ENCODE assay signal across 8 mouse cellular contexts in the genomic region with DNA sequence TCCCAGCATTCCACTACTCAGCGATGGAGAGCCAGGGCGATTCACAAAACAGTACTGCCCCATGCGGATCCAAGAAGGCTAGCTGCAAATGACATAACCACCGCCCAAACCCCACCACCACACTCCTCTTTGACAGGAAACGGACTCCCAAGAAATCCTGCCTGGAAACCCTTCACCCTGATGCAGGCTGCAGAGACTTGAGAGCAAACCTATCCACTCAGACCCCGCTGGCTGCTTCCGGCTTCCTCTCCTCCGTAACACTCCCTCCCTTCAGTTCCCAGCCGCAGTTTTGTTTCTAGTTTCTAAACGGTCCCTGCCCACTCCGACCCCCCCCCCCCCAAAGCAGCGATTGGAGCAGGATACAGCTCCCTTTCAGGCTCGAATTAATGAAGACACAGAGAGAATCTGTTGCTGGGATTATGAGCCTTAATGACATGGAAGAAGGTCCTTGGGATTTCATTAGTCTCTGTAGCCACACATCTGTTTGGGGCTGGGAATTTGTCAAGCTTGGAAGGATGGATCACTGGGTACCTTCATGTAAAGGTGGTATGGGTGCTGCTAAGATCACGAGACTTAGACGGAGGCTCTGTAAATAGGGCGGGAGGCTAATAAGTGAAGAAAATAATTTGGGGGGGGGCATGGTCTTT.
DNase-seq lines count a peak whose midpoint lies in the region; ATAC-seq and TF ChIP-seq lines count a peak whose summit lies in the region.

No protein-coding gene starts in this region.

- ATAC-seq in granulocyte monocyte progenitor cell, adult 5-6 weeks (replicated peaks; ENCODE audit: poor library complexity, severe bottlenecking) = peak; percentile 29
- peak; percentile 64 for ATAC-seq in intestine, embryonic 16.5 days
- ATAC-seq in liver, embryonic 15.5 days (ENCODE audit: insufficient read depth) = no peak
- ATAC-seq in neural tube, embryonic 14.5 days (ENCODE audit: low read depth) = peak; percentile 71
- no peak for ATAC-seq in erythroid progenitor cell, adult 5-6 weeks (replicated peaks; ENCODE audit: low FRiP score, poor library complexity, severe bottlenecking)

- peak overlapping the region; percentile 75 for H3K9ac ChIP-seq in intestine, embryonic 16.5 days (ENCODE audit: low read depth, low read length)
- no peak overlapping the region for H3K9ac ChIP-seq in liver, embryonic 15.5 days
- peak overlapping the region; percentile 39 for H3K9ac ChIP-seq in neural tube, embryonic 14.5 days (replicated peaks; ENCODE audit: low read depth, low read length)

- H3K27ac ChIP-seq in bone marrow macrophage, adult 2 months (ENCODE audit: insufficient read depth, low read depth, low read length) = no peak overlapping the region
- peak overlapping the region; percentile 57 for H3K27ac ChIP-seq in intestine, embryonic 16.5 days (ENCODE audit: low read length)
- H3K27ac ChIP-seq in liver, embryonic 15.5 days (replicated peaks) = no peak overlapping the region
- peak overlapping the region; percentile 58 for H3K27ac ChIP-seq in neural tube, embryonic 14.5 days (ENCODE audit: low read depth, low read length)

- H3K9me3 ChIP-seq in intestine, embryonic 16.5 days (ENCODE audit: control insufficient read depth, low read length) = no peaks in the 10 kb centered on the region
- no peaks in the 10 kb centered on the region for H3K9me3 ChIP-seq in liver, embryonic 15.5 days (replicated peaks)
- H3K9me3 ChIP-seq in neural tube, embryonic 14.5 days (ENCODE audit: control insufficient read depth, low read length) = no peaks in the 10 kb centered on the region

- no peak for TF ChIP-seq POLR2A in bone marrow macrophage, adult 2 months (IDR thresholded peaks at IDR 0.05; ENCODE audit: borderline replicate concordance, low read depth, low read length)

- 3% methylated on average over 16 of the region's 16 CpGs for WGBS in intestine, embryonic 16.5 days
- under 1% methylated on average over 16 of the region's 16 CpGs for WGBS in liver, embryonic 15.5 days (ENCODE audit: insufficient replicate concordance)
- WGBS in neural tube, embryonic 14.5 days = under 1% methylated on average over 16 of the region's 16 CpGs

- H3K27me3 ChIP-seq in intestine, embryonic 16.5 days (replicated peaks; ENCODE audit: control insufficient read depth, insufficient read depth, low read length) = no peaks in the 10 kb centered on the region; the same call in 1 of the 2 replicates
- peaks cover 53% of the 10 kb centered on the region for H3K27me3 ChIP-seq in liver, embryonic 15.5 days
- H3K27me3 ChIP-seq in neural tube, embryonic 14.5 days (ENCODE audit: control insufficient read depth, insufficient read depth, low read length) = 0 out of 2 replicates have a peak, but pooled peaks cover 2% of the 10 kb centered on the region

- H3K36me3 ChIP-seq in intestine, embryonic 16.5 days (ENCODE audit: control insufficient read depth, insufficient read depth, low read length) = no peaks in the 10 kb centered on the region
- no peaks in the 10 kb centered on the region for H3K36me3 ChIP-seq in liver, embryonic 15.5 days (replicated peaks)
- H3K36me3 ChIP-seq in neural tube, embryonic 14.5 days (ENCODE audit: control insufficient read depth, insufficient read depth, low read length) = no peaks in the 10 kb centered on the region

- TF ChIP-seq CTCF in bone marrow macrophage, adult 2 months (IDR thresholded peaks at IDR 0.05; ENCODE audit: low read depth, low read length) = no peak

- peak overlapping the region; percentile 2; the same call in 1 of the 2 replicates for H3K4me3 ChIP-seq in bone marrow macrophage, adult 2 months (ENCODE audit: insufficient read depth, low read length)
- H3K4me3 ChIP-seq in intestine, embryonic 16.5 days (ENCODE audit: low read length) = peak overlapping the region; percentile 70
- peak overlapping the region; percentile 62 for H3K4me3 ChIP-seq in liver, embryonic 15.5 days (replicated peaks)
- H3K4me3 ChIP-seq in neural tube, embryonic 14.5 days (ENCODE audit: low read depth, low read length) = peak overlapping the region; percentile 25

- peak; percentile 43 for DNase-seq in kidney, adult 11 months
- no peak for DNase-seq in kidney, adult 8-10 months

- H3K4me1 ChIP-seq in bone marrow macrophage, adult 2 months (ENCODE audit: control insufficient read depth, insufficient read depth, low read length) = no peaks in the 10 kb centered on the region
- peaks cover 9% of the 10 kb centered on the region; the same call in 1 of the 2 replicates for H3K4me1 ChIP-seq in intestine, embryonic 16.5 days (ENCODE audit: control insufficient read depth, insufficient read depth, low read length)
- H3K4me1 ChIP-seq in liver, embryonic 15.5 days (replicated peaks) = peaks cover 26% of the 10 kb centered on the region
- H3K4me1 ChIP-seq in neural tube, embryonic 14.5 days (ENCODE audit: control insufficient read depth, insufficient read depth, low read length) = peaks cover 25% of the 10 kb centered on the region

- peak overlapping the region; percentile 94 for H3K4me2 ChIP-seq in intestine, embryonic 16.5 days (ENCODE audit: low read depth, low read length)
- peak overlapping the region; percentile 76 for H3K4me2 ChIP-seq in liver, embryonic 15.5 days
- peak overlapping the region; percentile 48 for H3K4me2 ChIP-seq in neural tube, embryonic 14.5 days (ENCODE audit: low read depth, low read length)

Comparison
In these comparisons a context has a peak if more than half of its experiments do, and no peak if none do; other contexts are left out.
1. H3K27ac ChIP-seq: peak in intestine, embryonic 16.5 days (single experiment) and neural tube, embryonic 14.5 days (single experiment); none in bone marrow macrophage, adult 2 months (single experiment) and liver, embryonic 15.5 days (single experiment).
2. H3K4me3 ChIP-seq: peak in every context shown above with its lines; median percentile 70 in intestine, embryonic 16.5 days; 62 in liver, embryonic 15.5 days; 25 in neural tube, embryonic 14.5 days; 2 in bone marrow macrophage, adult 2 months.
3. ATAC-seq: peak in granulocyte monocyte progenitor cell, adult 5-6 weeks (single experiment), intestine, embryonic 16.5 days (single experiment) and neural tube, embryonic 14.5 days (single experiment); none in liver, embryonic 15.5 days (single experiment) and erythroid progenitor cell, adult 5-6 weeks (single experiment).
4. Peak in every context shown above with its lines, with median percentiles within 50 percentile points of each other: H3K4me2 ChIP-seq.